Mouse (Mus musculus) frontal cortex, adult 2 months (tissue): ENCODE measurements at regions not wholly inside any gene's neighbourhood (a gene's known extent, or its start where the extent isn't known, plus 50 kb on each side); places are given as distances from the start of the nearest gene placed in this dataset.
A peak's percentile ranks its signal among the peaks of the same experiment; 100 is the strongest.

Source experiments
- DNase-seq, 2 experiments: peaks; one replicate each; pipeline ENCODE4 v3.0.0; 2022; ENCODE audit warnings: low spot score in 1 of 2; ENCODE audit errors: extremely low spot score in 1 of 2

DNA sequence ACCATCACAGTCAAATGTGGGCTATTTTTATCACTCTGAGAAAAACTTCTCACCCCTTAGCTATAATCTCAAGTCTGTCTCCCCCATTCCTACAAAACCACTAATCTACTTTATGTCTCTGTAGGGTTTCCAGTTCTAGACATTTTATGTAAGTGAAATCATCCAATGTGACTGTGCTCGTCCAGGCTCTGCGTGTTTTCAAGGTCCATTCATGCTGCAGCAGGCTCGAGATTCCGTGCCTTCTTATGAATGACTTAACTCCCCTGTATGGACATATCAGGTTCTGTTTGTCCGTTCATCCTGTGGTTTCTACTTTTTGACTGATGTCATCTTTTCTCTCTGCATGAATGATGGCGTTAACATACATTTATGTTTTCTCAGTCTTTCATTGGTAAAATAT lies 357.6 kb downstream of the 1500009L16Rik start:
- no peak for DNase-seq

GRCm38 (mm10) chr10:84081673-84082072 lies 358.7 kb downstream of the Nuak1 start:
- DNase-seq: no peak

- DNase-seq: no peak
Measured at GRCm38 (mm10) chr10:84087528-84087927, 352.9 kb downstream of the Nuak1 start.

DNA sequence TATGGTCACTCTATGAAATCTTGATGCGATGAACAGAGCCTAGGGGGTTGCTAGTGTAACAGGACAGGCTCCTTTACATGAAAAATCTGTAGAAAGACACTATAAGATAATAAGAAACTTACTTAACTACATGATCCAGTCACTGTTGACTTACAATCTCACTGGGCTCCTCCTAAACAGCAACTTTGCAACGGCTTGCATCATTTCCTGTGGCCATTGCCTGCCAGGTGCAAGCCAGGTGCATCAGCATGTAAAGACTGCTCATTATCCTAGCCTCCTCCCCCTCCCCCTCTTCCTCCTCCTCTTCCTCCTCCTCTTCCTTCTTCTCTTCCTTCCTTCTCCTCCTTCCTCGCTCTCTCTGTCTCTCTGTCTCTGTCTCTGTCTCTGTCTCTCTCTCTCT lies 352.5 kb downstream of the Nuak1 start:
- no peak for DNase-seq

DNA sequence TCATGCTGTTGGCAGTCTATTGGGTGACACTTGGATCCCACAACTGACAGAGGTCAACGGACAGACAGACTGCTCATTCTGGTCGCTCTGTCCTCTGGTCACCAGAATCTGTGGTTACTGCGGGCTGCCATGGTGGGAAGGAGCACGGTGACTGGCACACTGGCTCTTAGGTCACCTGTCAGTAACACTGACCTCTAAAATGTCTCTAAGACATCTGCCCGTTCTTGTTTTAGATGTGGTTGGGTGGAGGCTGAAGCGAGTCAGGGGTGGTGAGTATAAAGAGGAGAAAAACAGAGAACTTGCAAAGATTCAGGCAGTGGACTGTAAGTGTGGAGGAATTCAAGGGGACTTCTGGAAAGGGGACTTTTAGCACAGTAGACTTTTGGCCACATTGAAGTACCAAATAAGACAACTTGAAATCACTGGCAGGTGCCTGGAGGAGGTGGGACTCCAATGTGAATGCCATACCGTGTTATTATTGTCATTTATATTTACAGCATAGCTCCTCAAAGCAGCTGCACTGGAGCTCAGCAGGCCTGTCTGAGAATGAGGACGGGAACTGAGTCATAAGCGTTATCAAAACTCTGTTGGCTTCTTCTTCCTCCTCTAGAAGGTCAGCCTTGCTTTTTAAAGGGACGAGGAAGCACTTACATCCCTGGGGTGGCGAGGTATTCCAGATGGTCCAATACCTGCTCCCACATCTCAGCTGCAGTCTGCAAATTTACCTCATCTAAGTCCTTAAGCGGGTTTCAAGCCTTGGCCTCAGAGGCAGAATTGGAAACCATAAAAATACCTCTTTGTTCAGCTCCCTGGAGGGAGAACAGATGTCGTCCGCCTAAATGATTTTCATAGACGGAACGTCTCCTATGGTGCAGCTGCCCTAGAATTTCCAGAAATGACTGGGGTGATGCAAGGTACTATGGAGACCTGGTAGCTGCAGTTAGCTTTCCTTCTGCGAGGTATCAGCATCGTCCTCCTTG lies 351.3 kb downstream of the Nuak1 start:
- DNase-seq: peak; percentile 49 to 60

DNA sequence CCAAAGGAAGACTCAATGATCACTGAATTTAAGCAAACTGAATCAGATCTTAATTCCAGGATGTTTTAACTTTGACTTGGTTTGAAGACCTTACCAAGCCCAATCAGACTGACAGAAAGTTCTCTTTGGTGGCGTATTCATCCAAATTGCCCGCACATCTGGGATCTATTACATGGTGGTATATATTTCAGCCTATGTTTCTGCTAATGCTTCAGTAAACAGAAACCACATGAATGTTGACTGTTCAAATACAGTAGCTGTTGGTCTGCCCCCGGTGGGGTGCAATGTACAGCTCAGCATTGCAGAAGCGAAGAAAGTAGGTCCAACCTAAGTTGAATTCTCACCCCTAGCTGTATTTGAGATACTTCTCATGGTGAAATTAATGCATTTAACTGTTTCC lies 346.5 kb downstream of the Nuak1 start:
- DNase-seq: no peak

- DNase-seq: no peak
Measured at GRCm38 (mm10) chr10:84097196-84097595, 343.2 kb downstream of the Nuak1 start.

DNA sequence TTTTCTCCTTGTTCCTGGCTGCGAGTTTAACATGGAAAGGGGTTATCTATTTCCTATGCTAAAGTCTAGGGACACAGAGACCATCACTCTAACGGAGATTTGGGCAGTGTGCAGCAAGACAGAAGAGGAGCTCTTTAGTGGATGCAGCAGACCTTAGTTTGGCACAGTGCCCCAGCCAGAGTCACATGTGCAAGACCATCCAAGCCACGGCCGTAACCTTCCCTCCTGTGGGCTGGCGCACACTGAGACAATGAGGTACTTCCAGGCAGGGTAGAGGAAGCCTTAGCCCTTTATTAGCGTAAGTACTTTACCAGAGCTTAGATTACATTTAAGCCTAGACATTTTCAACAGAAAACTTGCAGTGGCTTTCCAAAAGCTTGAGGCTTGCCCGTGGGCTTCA lies 336.4 kb downstream of the Nuak1 start:
- no peak for DNase-seq

GRCm38 (mm10) chr10:84104556-84104955 lies 335.8 kb downstream of the Nuak1 start:
- DNase-seq: no peak

DNA sequence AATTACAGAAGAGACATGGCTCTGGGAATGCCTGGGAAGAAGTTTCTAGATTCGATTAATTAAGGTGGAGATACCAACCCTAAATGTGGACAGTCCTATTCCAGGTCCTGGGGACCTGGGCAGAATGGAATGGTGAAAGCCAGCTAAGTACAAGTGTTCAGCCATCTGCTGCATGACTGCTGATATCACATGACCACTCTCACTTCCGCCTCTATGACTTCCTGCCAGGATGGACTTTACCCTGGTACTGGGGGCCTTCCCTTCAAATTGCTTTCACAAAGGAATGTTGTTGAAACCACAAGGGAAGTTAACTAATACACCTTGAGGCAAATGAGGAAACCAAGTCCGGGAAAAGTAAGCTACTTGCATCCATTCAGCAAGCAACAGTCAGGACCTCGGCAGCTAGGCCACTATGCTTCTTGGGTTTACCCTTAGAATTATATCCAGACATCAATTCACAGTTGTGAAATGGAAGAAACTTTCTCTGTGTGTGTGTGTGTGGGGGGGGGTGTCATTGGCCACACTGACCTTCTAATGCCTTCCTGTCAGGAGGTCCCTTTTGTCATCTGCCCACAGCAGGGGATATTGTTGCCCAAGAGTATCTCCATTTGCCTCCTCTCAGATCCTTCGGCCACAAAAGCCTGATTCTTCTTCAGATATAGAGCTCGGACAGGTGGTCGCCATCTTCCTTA lies 330.6 kb downstream of the Nuak1 start:
- DNase-seq: no peak

GRCm38 (mm10) chr10:84110372-84110985 lies 329.9 kb downstream of the Nuak1 start:
- DNase-seq: no peak

DNA sequence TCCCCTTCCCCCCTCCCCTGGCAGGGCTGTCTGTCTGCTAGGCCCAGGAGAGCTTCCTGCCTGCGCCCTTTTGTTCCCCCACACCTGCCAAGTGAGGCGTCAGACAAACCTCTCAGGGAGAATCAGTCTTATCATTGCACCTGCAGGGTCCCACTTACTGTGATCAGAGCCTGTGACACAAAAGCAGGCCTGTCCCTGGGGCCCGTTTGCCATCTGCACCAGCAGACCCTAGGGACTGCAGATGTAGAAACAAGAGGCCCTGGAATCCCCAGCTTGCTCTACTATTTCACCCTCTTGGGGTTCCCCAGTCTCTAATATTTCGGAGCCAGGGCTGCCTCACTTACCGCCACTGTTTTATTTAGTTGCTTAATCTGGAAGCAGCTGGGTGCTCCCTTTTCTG lies 328.9 kb downstream of the Nuak1 start:
- DNase-seq: no peak

GRCm38 (mm10) chr10:84111909-84112308 lies 328.5 kb downstream of the Nuak1 start:
- DNase-seq: no peak

GRCm38 (mm10) chr10:84119952-84120550 lies 320.3 kb downstream of the Nuak1 start:
- DNase-seq: no peak

GRCm38 (mm10) chr10:84137019-84137658 lies 303.3 kb downstream of the Nuak1 start:
- no peak for DNase-seq

- no peak for DNase-seq
Measured at GRCm38 (mm10) chr10:84142741-84143454, 297.5 kb downstream of the Nuak1 start.

GRCm38 (mm10) chr10:84143674-84144343 lies 296.6 kb downstream of the Nuak1 start:
- peak in 1 of 2 experiments; percentile 7 for DNase-seq

GRCm38 (mm10) chr10:84144344-84144687 lies 296.1 kb downstream of the Nuak1 start:
- no peak for DNase-seq

- no peak for DNase-seq
Measured at GRCm38 (mm10) chr10:84147305-84147984, 293.0 kb downstream of the Nuak1 start.
